ENCODE assay signal across 9 mouse cellular contexts in genomic region chr13:55470372-55470771, GRCm38 (mm10). TPM values are rescaled to one million over a fixed set of nuclear protein-coding genes. Genes with fewer than 3 reads are reported as not detected.
DNase-seq lines count a peak whose midpoint lies in the region; ATAC-seq lines count a peak whose summit lies in the region.
"Had no signal": no experiment of that assay in that cellular context is flagged by ENCODE, and none has a peak within 500 bp of the region (broad histone marks: within the 10 kb centered on the region; RNA-seq: fewer than 3 reads in every experiment).

No protein-coding gene starts in this region.

- no peaks in the 10 kb centered on the region for H3K9me3 ChIP-seq in forebrain, embryonic 11.5 days (ENCODE audit: control insufficient read depth, low read length)
- H3K9me3 ChIP-seq in limb, embryonic 10.5 days (replicated peaks) = no peaks in the 10 kb centered on the region
- H3K9me3 ChIP-seq: limb, embryonic 15.5 days had no signal

- H3K27ac ChIP-seq in forebrain, embryonic 11.5 days (ENCODE audit: low read depth, low read length) = peak overlapping the region; percentile 19; the same call in 1 of the 2 replicates
- H3K27ac ChIP-seq in limb, embryonic 10.5 days = peak overlapping the region; percentile 81; the same call in 1 of the 2 replicates

- peaks cover 3% of the 10 kb centered on the region; the same call in 1 of the 2 replicates for H3K36me3 ChIP-seq in forebrain, embryonic 11.5 days (ENCODE audit: control insufficient read depth, insufficient read depth, low read length)
- peaks cover 21% of the 10 kb centered on the region for H3K36me3 ChIP-seq in limb, embryonic 10.5 days

- 45% methylated on average over 9 of the region's 9 CpGs for WGBS in forebrain, embryonic 11.5 days
- 77% methylated on average over 9 of the region's 9 CpGs for WGBS in limb, embryonic 10.5 days

- peak; percentile 65 for DNase-seq in adrenal gland, postnatal 10 days
- no peak for DNase-seq in adrenal gland, adult 2 months
- DNase-seq in adipocyte (ENCODE audit: low spot score) = peak; percentile 54
- peak; percentile 76 for DNase-seq in forebrain, embryonic 11.5 days (ENCODE audit: low spot score)
- DNase-seq in limb, embryonic 10.5 days (ENCODE audit: low spot score) = no peak
- no peak for DNase-seq in urinary bladder, adult 2 months (ENCODE audit: low spot score)
- no peak for DNase-seq in kidney, postnatal 25 days

- ATAC-seq in forebrain, embryonic 11.5 days (replicated peaks; ENCODE audit: low FRiP score) = no peak
- no peak for ATAC-seq in activated CD4-positive, CD25-positive, alpha-beta regulatory T cell, adult 4 months

- H3K27me3 ChIP-seq in forebrain, embryonic 11.5 days (ENCODE audit: control insufficient read depth, insufficient read depth, low read length) = no peaks in the 10 kb centered on the region
- peaks cover 8% of the 10 kb centered on the region; the same call in 1 of the 2 replicates for H3K27me3 ChIP-seq in limb, embryonic 10.5 days (ENCODE audit: low read depth, poor library complexity, severe bottlenecking)
- H3K27me3 ChIP-seq: limb, embryonic 15.5 days had no signal

- H3K9ac ChIP-seq in forebrain, embryonic 11.5 days (ENCODE audit: low read length) = peak overlapping the region; percentile 77
- H3K9ac ChIP-seq: limb, embryonic 15.5 days had no signal

- H3K4me2 ChIP-seq in forebrain, embryonic 11.5 days (ENCODE audit: low read depth, low read length, severe bottlenecking) = no peak overlapping the region; the same call in 1 of the 2 replicates

- no peak overlapping the region for H3K4me3 ChIP-seq in forebrain, embryonic 11.5 days (ENCODE audit: low read depth, low read length)
- H3K4me3 ChIP-seq in limb, embryonic 10.5 days = no peak overlapping the region

- H3K4me1 ChIP-seq in forebrain, embryonic 11.5 days (replicated peaks; ENCODE audit: control insufficient read depth, insufficient read depth, low read length) = peaks cover 61% of the 10 kb centered on the region
- H3K4me1 ChIP-seq in limb, embryonic 10.5 days = peaks cover 78% of the 10 kb centered on the region

RNA-seq across cellular contexts. Expression of gene Prr7, which starts 6.3 kb away (rescaled TPM):
- 1 to 10 TPM; 3.7 to 4.2 TPM for total RNA-seq in adrenal gland, postnatal 10 days (2021)
- total RNA-seq in adrenal gland, adult 2 months (2021) = 1 to 10 TPM; 1.5 to 4.1 TPM
- polyA plus RNA-seq in adrenal gland, adult 2 months (2012; rRNA removed) = 59.0 and 66.3 TPM in 2 replicates
- 2.3 and 3.9 TPM in 2 replicates for polyA plus RNA-seq in forebrain, embryonic 11.5 days (2014; fragmentation: Nextera tagmentation; extraction: Ambion mirVana)
- 0.34 and 0.35 TPM in 2 replicates for polyA plus RNA-seq in limb, embryonic 10.5 days (2016; fragmentation: Nextera tagmentation; extraction: Ambion mirVana)
- polyA plus RNA-seq in urinary bladder, adult 2 months (2012; rRNA removed) = 3.5 and 3.8 TPM in 2 replicates
- not detected for polyA plus RNA-seq in activated CD4-positive, CD25-positive, alpha-beta regulatory T cell, adult 4 months (2017; shearing (Covaris generic))

RNA-seq across cellular contexts. Expression of gene Dbn1, which starts 17.5 kb away (rescaled TPM):
- total RNA-seq in adrenal gland, postnatal 10 days (2021) = 10 to 100 TPM; 32.1 to 41.6 TPM
- total RNA-seq in adrenal gland, adult 2 months (2021) = 10 to 100 TPM; 12.6 to 25.9 TPM
- polyA plus RNA-seq in adrenal gland, adult 2 months (2012; rRNA removed) = 41.5 and 44.1 TPM in 2 replicates
- 411 and 418 TPM in 2 replicates for polyA plus RNA-seq in forebrain, embryonic 11.5 days (2014; fragmentation: Nextera tagmentation; extraction: Ambion mirVana)
- 346 and 417 TPM in 2 replicates for polyA plus RNA-seq in limb, embryonic 10.5 days (2016; fragmentation: Nextera tagmentation; extraction: Ambion mirVana)
- 43.0 and 45.3 TPM in 2 replicates for polyA plus RNA-seq in urinary bladder, adult 2 months (2012; rRNA removed)
- under 1 TPM in 1 of 2 experiments, not detected in 1; 0.25 TPM for polyA plus RNA-seq in activated CD4-positive, CD25-positive, alpha-beta regulatory T cell, adult 4 months (2017; shearing (Covaris generic))

RNA-seq across cellular contexts. Expression of gene Grk6, which starts 25.5 kb away (rescaled TPM):
- total RNA-seq in adrenal gland, postnatal 10 days (2021) = 10 to 100 TPM; 40.2 to 47.0 TPM
- total RNA-seq in adrenal gland, adult 2 months (2021) = 10 to 100 TPM; 28.4 to 36.5 TPM
- polyA plus RNA-seq in adrenal gland, adult 2 months (2012; rRNA removed) = 48.5 and 70.5 TPM in 2 replicates
- 69.5 and 79.2 TPM in 2 replicates for polyA plus RNA-seq in forebrain, embryonic 11.5 days (2014; fragmentation: Nextera tagmentation; extraction: Ambion mirVana)
- polyA plus RNA-seq in limb, embryonic 10.5 days (2016; fragmentation: Nextera tagmentation; extraction: Ambion mirVana) = 63.6 and 71.1 TPM in 2 replicates
- 37.4 and 42.4 TPM in 2 replicates for polyA plus RNA-seq in urinary bladder, adult 2 months (2012; rRNA removed)
- 10 to 100 TPM; 38.6 to 43.6 TPM for polyA plus RNA-seq in activated CD4-positive, CD25-positive, alpha-beta regulatory T cell, adult 4 months (2017; shearing (Covaris generic))

RNA-seq across cellular contexts. Expression of gene Pdlim7, which starts 43.1 kb away (rescaled TPM):
- 10 to 100 TPM; 31.6 to 39.4 TPM for total RNA-seq in adrenal gland, postnatal 10 days (2021)
- total RNA-seq in adrenal gland, adult 2 months (2021) = 10 to 100 TPM; 15.2 to 19.5 TPM
- 45.2 and 52.4 TPM in 2 replicates for polyA plus RNA-seq in adrenal gland, adult 2 months (2012; rRNA removed)
- polyA plus RNA-seq in forebrain, embryonic 11.5 days (2014; fragmentation: Nextera tagmentation; extraction: Ambion mirVana) = 165 and 185 TPM in 2 replicates
- 202 and 206 TPM in 2 replicates for polyA plus RNA-seq in limb, embryonic 10.5 days (2016; fragmentation: Nextera tagmentation; extraction: Ambion mirVana)
- 382 and 383 TPM in 2 replicates for polyA plus RNA-seq in urinary bladder, adult 2 months (2012; rRNA removed)
- polyA plus RNA-seq in activated CD4-positive, CD25-positive, alpha-beta regulatory T cell, adult 4 months (2017; shearing (Covaris generic)) = 10 to 100 TPM in 1 of 2 experiments, 1 to 10 TPM in 1; 7.4 to 14.4 TPM

RNA-seq across cellular contexts. Expression of gene F12, which starts 43.8 kb away (rescaled TPM):
- 100 to 1,000 TPM in 1 of 2 experiments, 10 to 100 TPM in 1; 39.7 to 101 TPM for total RNA-seq in adrenal gland, postnatal 10 days (2021)
- 1 to 10 TPM in 1 of 2 experiments, not detected in 1; 1.5 TPM for total RNA-seq in adrenal gland, adult 2 months (2021)
- 0.10 and 0.34 TPM in 2 replicates for polyA plus RNA-seq in adrenal gland, adult 2 months (2012; rRNA removed)
- polyA plus RNA-seq in forebrain, embryonic 11.5 days (2014; fragmentation: Nextera tagmentation; extraction: Ambion mirVana) = not detected in 2 replicates
- polyA plus RNA-seq in limb, embryonic 10.5 days (2016; fragmentation: Nextera tagmentation; extraction: Ambion mirVana) = 0.14 TPM in 1 of 2 replicates, not detected in the other
- 0.06 and 0.07 TPM in 2 replicates for polyA plus RNA-seq in urinary bladder, adult 2 months (2012; rRNA removed)
- polyA plus RNA-seq in activated CD4-positive, CD25-positive, alpha-beta regulatory T cell, adult 4 months (2017; shearing (Covaris generic)) = not detected

Comparison
In these comparisons a context has a peak if more than half of its experiments do, and no peak if none do; other contexts are left out.
1. DNase-seq: peak in adrenal gland, postnatal 10 days (single experiment), adipocyte (single experiment) and forebrain, embryonic 11.5 days (single experiment); none in adrenal gland, adult 2 months (single experiment), limb, embryonic 10.5 days (single experiment), urinary bladder, adult 2 months (single experiment) and kidney, postnatal 25 days (0 of 2).
2. RNA of gene Prr7, which starts 6.3 kb away (polyA plus RNA-seq): 59.0 to 66.3 TPM in adrenal gland, adult 2 months; 3.5 to 3.8 TPM in urinary bladder, adult 2 months, 2.3 to 3.9 TPM in forebrain, embryonic 11.5 days, 0.34 to 0.35 TPM in limb, embryonic 10.5 days and not detected in activated CD4-positive, CD25-positive, alpha-beta regulatory T cell, adult 4 months; every median in the first group is over 10 times any median in the second.
3. RNA of gene Dbn1, which starts 17.5 kb away (polyA plus RNA-seq): 346 to 417 TPM in limb, embryonic 10.5 days, 411 to 418 TPM in forebrain, embryonic 11.5 days, 43.0 to 45.3 TPM in urinary bladder, adult 2 months and 41.5 to 44.1 TPM in adrenal gland, adult 2 months; 0.25 TPM in activated CD4-positive, CD25-positive, alpha-beta regulatory T cell, adult 4 months; every median in the first group is over 10 times any median in the second.